Mouse (Mus musculus): ENCODE results near the gene Cdc45. TPM values are rescaled to one million over a fixed set of nuclear protein-coding genes. Genes with fewer than 3 reads are reported as not detected.
"Not testable (repeated sequence)": the region's sequence is repeated elsewhere in the genome, so short reads cannot be mapped to it uniquely, and the experiment has no call there.

The Cdc45 gene
- polyA plus RNA-seq (2016; fragmentation: Nextera tagmentation; extraction: Ambion mirVana): 50.8 and 58.4 TPM in 2 replicates

DNA sequence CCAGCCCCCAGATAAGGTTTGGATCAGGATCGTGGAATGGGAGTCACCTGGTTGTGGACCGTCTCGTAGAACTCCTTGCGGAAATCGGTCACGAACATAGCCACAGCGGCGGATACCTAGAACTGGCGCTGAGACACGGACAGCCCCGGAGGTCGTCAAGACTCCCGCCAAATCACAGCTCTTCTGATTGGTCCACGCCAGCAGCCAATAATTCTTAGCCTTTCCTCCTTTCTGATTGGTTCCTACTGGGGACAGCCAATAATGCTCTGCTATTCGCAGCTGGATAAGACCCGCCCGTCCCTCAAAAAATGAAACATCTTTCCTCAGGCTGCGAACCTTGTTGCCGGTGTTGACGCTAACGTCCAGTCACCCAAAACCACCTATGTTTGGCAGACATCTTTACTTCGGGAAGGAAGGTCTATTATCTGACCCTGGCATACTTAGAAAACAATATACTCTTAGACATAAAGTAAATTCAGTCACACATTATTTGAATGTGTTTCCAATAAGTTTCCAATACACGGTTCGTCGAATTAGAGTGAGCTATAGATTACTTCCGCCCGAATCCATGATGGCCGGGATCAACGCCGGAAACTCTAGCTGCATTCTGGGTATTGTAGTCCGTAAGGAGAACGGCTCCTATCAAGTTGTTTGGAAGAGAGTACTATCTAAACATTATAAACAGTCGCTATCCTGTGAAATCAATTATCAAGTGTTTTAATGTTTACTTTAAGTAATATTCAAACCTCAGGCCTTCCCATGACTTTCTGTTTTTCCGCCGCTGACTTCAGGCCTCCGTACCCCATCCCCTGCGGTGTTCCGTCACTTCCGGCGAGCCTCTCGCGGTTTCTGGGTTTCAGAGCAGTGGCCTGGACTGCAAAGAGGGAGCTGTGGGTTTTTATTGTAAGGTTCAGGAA is at the start of gene Cdc45, which contains the start of gene Ufd1:
TSS of gene Cdc45 (minus strand) at position 520 of the 917 bp plus-strand sequence.
TSS of gene Ufd1 (plus strand) at position 312 of the 917 bp plus-strand sequence.
- Histone ChIP-seq H3K9me3 (no peaks in the 10 kb centered on the region), H3K27ac (peak within 1 kb of the TSS; percentile 89), H3K27me3 (ENCODE audit: insufficient read depth, poor library complexity, severe bottlenecking) (no peaks in the 10 kb centered on the region), H3K4me3 (peak within 1 kb of the TSS; percentile 85), H3K36me3 (peaks cover 56% of the 10 kb centered on the region), H3K4me1 (peaks cover 14% of the 10 kb centered on the region)
- DNase-seq (ENCODE audit: low spot score): peak; percentile 96
- under 1% methylated on average over 42 of the region's 42 CpGs for WGBS

DNA sequence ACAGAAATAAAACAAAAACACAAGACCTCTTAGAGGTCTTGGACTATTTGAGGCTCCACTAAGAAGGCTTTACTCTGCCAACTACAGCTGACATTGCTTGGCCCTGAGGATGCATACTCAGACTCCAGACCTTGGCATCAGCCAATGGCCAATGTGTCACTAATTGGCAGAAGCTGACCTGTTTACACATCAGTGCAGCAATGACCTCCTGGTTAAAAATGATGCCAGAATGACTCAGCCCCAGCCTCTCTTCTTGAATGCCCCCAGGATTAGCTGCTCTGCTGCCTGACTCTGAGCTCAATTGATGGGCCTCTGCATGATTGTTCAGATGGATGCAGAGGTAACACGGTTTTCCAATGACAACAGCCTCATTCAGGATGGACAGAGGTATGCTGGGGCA is 48.4 kb upstream of the Cdc45 start:
- Histone ChIP-seq H3K9me3 (0 out of 2 replicates have a peak, but pooled peaks cover 2% of the 10 kb centered on the region), H3K27me3 (ENCODE audit: insufficient read depth, poor library complexity, severe bottlenecking) (no peaks in the 10 kb centered on the region), H3K4me1 (no peaks in the 10 kb centered on the region), H3K36me3 (no peaks in the 10 kb centered on the region), H3K27ac (no peak overlapping the region), H3K4me3 (no peak overlapping the region)
- DNase-seq (ENCODE audit: low spot score): no peak
- WGBS: 65% methylated on average over 1 of the region's 1 CpGs

DNA sequence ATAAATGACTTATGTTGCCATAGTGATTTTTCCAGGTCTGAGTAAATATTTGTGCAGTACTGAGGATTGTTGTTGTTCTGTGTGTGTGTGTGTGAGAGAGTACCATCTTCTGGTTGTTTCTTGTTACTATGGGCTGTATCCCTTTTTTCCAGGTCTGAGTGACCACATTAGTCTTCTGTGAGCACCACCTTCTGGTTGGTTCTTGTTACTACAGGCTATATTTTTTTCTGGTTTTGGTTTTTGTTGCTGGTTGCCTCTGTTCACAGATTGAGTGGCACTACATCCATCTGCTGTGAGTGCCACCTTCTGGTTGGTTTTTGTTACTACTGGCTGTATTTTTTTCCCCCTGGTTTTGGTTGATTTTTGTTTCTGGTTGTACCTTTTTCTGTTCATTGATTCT is 46.8 kb upstream of the Cdc45 start:
- Histone ChIP-seq H3K4me1 (no peaks in the 10 kb centered on the region), H3K9me3 (0 out of 2 replicates have a peak, but pooled peaks cover 2% of the 10 kb centered on the region), H3K4me3 (no peak overlapping the region), H3K27me3 (ENCODE audit: insufficient read depth, poor library complexity, severe bottlenecking) (no peaks in the 10 kb centered on the region), H3K27ac (no peak overlapping the region), H3K36me3 (no peaks in the 10 kb centered on the region)
- DNase-seq (ENCODE audit: low spot score): no peak

DNA sequence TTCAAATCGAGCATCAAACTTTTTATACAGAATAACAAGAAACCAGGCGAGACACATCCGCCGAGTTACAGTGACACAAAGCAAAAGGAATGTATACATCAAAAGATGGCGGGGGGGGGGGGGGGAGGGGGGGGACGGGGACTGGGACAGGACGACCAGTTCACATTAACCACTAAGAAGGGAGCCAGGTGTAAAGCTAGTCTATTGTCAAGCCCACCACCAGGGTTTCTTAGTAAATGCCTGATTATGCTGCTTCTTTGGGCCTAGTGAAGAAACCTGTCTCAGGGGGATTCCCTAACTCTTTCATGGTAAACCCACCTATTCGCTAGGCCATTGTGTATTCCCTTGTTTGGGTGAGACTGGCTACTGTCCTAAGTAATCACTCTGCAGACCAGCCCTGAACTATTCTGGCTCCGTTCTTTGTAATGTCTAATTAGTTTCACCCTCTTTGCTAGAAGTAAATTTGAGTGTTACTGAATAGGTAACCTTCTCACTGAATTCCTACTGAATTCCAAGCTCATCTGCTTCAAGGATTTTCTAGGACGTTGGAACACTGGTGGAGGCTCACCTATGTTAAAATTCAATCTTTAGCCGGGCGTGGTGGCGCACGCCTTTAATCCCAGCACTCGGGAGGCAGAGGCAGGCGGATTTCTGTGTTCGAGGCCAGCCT is 37.9 kb upstream of the Cdc45 start:
- not testable (repeated sequence) for H3K4me3 ChIP-seq; H3K9me3 ChIP-seq; H3K27me3 ChIP-seq (ENCODE audit: insufficient read depth, poor library complexity, severe bottlenecking); H3K4me1 ChIP-seq; DNase-seq (ENCODE audit: low spot score); H3K27ac ChIP-seq; H3K36me3 ChIP-seq
- WGBS: 88% methylated on average over 15 of the region's 17 CpGs

DNA sequence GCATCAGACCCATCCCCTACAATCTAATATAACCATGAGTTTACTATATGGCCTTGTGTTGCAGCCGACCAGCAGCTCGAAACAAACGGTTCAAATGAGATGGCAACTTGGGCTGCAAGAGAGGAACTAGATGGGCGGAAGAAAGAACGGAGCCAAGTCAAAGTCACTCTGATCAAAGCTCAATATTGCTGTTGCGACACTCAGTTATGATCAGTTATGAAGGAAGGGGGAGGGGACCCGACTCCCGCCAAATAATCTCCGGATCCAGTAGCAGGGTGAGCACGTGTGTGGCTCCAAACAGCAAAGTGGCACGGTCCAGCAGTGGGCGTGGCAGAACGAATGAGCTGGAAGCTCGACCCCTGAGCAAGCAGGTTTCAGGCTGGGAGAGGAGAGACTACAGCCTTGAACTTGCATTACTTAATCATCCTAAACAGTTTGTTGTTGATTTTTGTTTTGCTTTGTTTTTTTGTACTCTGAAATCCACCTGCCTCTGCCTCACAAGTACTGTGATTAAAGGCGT is 34.6 kb upstream of the Cdc45 start:
- Histone ChIP-seq H3K9me3 (no peaks in the 10 kb centered on the region), H3K27me3 (ENCODE audit: insufficient read depth, poor library complexity, severe bottlenecking) (no peaks in the 10 kb centered on the region)
- WGBS: 83% methylated on average over 15 of the region's 15 CpGs

DNA sequence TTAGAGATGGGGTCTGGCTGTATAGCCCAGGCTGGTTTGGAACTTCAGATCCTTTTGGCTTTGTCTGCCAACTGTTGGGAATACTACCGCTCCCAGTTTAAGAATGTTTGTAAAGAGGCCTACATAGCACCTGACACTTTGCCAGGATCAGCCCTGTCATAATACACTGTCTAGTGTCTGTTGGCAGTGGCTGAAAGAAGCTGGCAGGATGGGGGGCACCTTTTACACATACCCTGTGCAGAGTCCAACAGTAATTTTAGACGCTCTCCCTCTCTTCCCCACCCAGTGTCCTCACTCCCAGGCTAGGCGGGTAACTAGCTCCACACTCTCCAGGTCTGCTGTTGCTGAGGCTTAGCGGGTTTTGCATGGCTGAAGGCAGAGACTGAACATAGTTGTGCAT is 26.6 kb upstream of the Cdc45 start:
- no peak overlapping the region for H3K4me3 ChIP-seq
- 91% methylated on average over 4 of the region's 4 CpGs for whole genome bisulfite sequencing
- H3K36me3 ChIP-seq: peaks cover 39% of the 10 kb centered on the region
- DNase-seq (ENCODE audit: low spot score): no peak
- H3K9me3 ChIP-seq: no peaks in the 10 kb centered on the region
- no peak overlapping the region for H3K27ac ChIP-seq
- no peaks in the 10 kb centered on the region for H3K27me3 ChIP-seq (ENCODE audit: insufficient read depth, poor library complexity, severe bottlenecking)
- H3K4me1 ChIP-seq: no peaks in the 10 kb centered on the region

More for the DNA sequence above, 34.6 kb upstream of the Cdc45 start:
- Histone ChIP-seq H3K36me3 (0 out of 2 replicates have a peak, but pooled peaks cover 2% of the 10 kb centered on the region), H3K4me1 (no peaks in the 10 kb centered on the region), H3K27ac (no peak overlapping the region), H3K4me3 (no peak overlapping the region)
- no peak for DNase-seq (ENCODE audit: low spot score)

DNA sequence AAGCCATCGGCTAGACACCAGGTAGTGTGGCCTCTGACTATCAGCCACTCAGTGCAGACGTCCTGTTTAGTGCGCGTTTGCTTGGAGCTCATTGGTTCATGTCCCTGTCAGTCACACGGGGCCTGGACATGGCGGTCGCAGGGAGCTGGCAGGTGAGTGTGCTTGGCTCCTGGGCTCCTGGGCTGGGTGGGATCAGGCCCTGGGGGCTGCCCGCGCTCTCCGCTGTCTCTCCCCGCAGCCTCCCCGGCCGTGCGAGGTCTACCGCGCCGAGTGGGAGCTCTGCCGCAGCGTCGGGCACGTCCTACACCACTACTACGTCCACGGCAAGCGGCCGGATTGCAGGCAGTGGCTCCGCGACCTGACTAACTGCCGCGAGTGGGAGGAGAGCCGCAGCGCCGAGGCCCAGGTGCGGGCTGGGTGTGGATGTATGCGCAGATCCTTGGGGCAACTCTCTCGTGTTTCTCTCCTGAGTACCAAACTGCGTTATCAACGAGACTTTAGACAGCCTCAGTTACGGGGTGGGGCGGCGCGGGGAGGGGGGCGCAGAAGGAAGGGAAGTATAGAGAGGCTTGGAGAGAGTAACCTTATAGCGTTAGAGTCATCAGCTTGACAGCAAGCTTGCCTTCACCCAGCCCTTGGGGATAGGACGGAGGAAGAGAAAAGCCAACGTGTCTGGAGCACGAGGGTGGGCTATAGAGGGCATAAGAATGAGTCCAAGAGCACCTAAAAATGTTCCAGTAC is 24.9 kb upstream of the Cdc45 start, which contains the start of the genes 2510002D24Rik and Gm28539:
TSS of gene 2510002D24Rik (plus strand) at position 111 of the 741 bp plus-strand sequence.
TSS of gene Gm28539 (plus strand) at position 117 of the 741 bp plus-strand sequence.
- H3K9me3 ChIP-seq: no peaks in the 10 kb centered on the region
- 2% methylated on average over 46 of the region's 46 CpGs for WGBS
- H3K4me3 ChIP-seq: peak within 1 kb of the TSS; percentile 85
- peak within 1 kb of the TSS; percentile 93 for H3K27ac ChIP-seq
- peak; percentile 96 for DNase-seq (ENCODE audit: low spot score)
- no peaks in the 10 kb centered on the region for H3K4me1 ChIP-seq
- peaks cover 56% of the 10 kb centered on the region for H3K36me3 ChIP-seq
- no peaks in the 10 kb centered on the region for H3K27me3 ChIP-seq (ENCODE audit: insufficient read depth, poor library complexity, severe bottlenecking)

DNA sequence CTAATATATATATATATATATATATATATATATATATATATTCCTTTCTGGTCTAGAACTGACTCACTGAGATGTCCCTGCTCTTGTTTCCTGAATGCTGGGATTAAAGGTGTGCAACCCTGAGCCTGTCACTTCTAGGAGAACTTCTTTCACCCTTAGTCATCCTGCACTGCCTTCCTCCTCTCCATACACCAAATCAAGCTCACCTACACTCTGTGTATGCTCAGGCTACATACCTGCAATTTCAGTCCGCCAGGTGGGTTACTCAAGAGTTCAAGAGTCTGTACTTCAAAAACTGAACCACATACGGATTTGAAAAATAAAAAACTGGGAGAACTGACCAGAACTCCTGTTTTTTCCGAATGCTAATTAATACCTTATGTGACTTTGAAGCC is 24.3 kb upstream of the Cdc45 start:
- Histone ChIP-seq H3K9me3 (no peaks in the 10 kb centered on the region), H3K27ac (peak overlapping the region; percentile 93; the same call in 1 of the 2 replicates), H3K4me3 (peak overlapping the region; percentile 85), H3K36me3 (peaks cover 58% of the 10 kb centered on the region), H3K27me3 (ENCODE audit: insufficient read depth, poor library complexity, severe bottlenecking) (no peaks in the 10 kb centered on the region), H3K4me1 (no peaks in the 10 kb centered on the region)
- no peak for DNase-seq (ENCODE audit: low spot score)
- 26% methylated on average over 3 of the region's 3 CpGs for WGBS

DNA sequence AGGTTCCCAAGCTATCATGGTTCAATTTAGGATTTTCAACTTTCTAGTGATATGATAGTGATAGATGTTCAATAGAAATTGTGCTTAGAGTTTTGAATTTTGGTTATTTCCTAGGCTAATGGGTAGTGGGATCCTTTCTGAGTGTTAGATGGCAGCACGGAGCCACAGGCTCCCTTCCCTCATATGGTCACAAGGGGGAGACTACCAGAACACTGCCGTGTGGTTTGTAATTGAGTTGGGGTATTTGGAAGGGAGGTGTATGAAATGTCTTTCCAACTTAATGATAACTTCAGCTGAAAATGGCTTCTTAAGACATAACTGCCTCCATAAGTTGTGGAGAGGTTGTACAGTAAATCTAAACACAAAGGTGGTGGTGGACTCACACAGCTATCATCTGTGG is 21.7 kb upstream of the Cdc45 start:
- H3K9me3 ChIP-seq: no peaks in the 10 kb centered on the region
- no peaks in the 10 kb centered on the region for H3K4me1 ChIP-seq
- WGBS: 68% methylated on average over 2 of the region's 2 CpGs
- no peaks in the 10 kb centered on the region for H3K27me3 ChIP-seq (ENCODE audit: insufficient read depth, poor library complexity, severe bottlenecking)
- no peak overlapping the region for H3K4me3 ChIP-seq
- DNase-seq (ENCODE audit: low spot score): no peak
- H3K27ac ChIP-seq: no peak overlapping the region
- H3K36me3 ChIP-seq: peaks cover 71% of the 10 kb centered on the region

DNA sequence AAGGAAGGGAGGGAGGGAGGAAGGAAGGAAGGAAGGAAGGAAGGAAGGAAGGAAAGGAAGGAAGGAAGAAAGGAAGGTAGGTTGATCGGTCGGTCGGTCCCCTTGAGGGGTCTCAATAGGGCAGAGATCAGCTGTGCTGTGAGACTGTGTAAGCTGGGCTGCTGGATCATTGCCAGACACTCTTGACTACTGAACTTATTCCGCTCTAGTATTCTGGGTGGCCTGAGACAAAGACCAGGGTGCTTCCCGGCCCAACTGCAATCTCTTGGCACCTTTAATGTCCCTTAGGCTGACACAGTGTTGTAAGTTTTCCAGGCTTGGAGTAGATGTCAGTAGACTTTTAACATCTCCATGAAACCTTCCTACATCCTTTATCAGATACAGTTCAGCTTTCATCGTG is 17.3 kb upstream of the Cdc45 start:
- no peak overlapping the region for H3K27ac ChIP-seq
- H3K4me1 ChIP-seq: no peaks in the 10 kb centered on the region
- H3K9me3 ChIP-seq: no peaks in the 10 kb centered on the region
- H3K36me3 ChIP-seq: peaks cover 97% of the 10 kb centered on the region
- no peaks in the 10 kb centered on the region for H3K27me3 ChIP-seq (ENCODE audit: insufficient read depth, poor library complexity, severe bottlenecking)
- no peak overlapping the region for H3K4me3 ChIP-seq
- WGBS: 86% methylated on average over 6 of the region's 6 CpGs
- DNase-seq (ENCODE audit: low spot score): no peak

DNA sequence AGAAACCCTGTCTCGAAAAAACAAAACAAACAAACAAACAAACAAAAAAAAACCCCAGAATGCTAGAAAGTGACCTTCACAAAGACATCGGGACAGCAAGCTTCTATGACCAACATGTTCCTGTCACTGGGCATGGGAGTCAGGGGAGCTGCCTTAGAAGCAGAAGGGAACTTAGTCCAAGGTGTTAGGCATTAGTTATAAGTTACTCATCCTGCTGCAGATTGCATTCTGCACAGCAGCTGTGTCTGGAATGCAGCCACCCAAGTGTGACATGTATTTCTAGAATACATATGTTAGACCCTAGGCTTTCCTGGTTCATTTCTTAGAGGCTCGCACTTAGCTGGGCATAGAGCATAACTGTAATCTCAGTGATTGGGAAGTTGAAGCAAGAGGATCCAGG is 16.8 kb upstream of the Cdc45 start:
- DNase-seq (ENCODE audit: low spot score): no peak
- 94% methylated on average over 3 of the region's 3 CpGs for WGBS
- Histone ChIP-seq H3K27me3 (ENCODE audit: insufficient read depth, poor library complexity, severe bottlenecking) (no peaks in the 10 kb centered on the region), H3K9me3 (no peaks in the 10 kb centered on the region), H3K27ac (no peak overlapping the region), H3K4me3 (no peak overlapping the region), H3K4me1 (no peaks in the 10 kb centered on the region), H3K36me3 (peaks cover 96% of the 10 kb centered on the region)

DNA sequence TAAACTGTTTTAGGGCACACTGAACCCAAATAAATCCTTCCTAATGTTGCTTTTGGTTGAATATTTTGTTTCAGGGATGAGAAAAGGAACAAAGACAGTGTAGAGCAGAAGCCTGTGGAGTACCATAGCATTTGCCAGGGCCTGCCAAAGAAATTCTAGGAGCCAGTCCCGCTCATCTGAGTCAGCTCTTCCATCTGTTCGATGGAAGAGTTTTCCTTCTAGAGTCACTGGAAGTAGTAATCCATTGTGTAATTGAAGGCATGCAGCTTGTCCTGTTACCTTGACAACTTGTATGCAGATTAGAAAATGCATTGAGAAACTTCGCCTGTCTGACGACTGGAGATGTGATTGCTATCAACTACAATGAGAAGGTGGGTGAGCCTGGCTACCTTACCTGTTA is 11.1 kb upstream of the Cdc45 start:
- Histone ChIP-seq H3K9me3 (no peaks in the 10 kb centered on the region), H3K36me3 (peaks cover 98% of the 10 kb centered on the region), H3K4me1 (no peaks in the 10 kb centered on the region), H3K4me3 (no peak overlapping the region), H3K27ac (no peak overlapping the region), H3K27me3 (ENCODE audit: insufficient read depth, poor library complexity, severe bottlenecking) (no peaks in the 10 kb centered on the region)
- DNase-seq (ENCODE audit: low spot score): no peak
- WGBS: 80% methylated on average over 4 of the region's 4 CpGs
